Mouse (Mus musculus): ENCODE measurements at regions not wholly inside any gene's neighbourhood (a gene's known extent, or its start where the extent isn't known, plus 50 kb on each side); places are given as distances from the start of the nearest gene placed in this dataset.

- no peak for DNase-seq (ENCODE audit: low spot score)
These were observed 639.4 kb upstream of the Adam5 start for GRCm38 (mm10) chr8:25463532-25463931.

GRCm38 (mm10) chr8:25462492-25462891, 638.3 kb upstream of the Adam5 start:
- DNase-seq (ENCODE audit: low spot score), result no peak

- no peak for DNase-seq (ENCODE audit: low spot score)
These were observed 631.5 kb upstream of the Adam5 start for GRCm38 (mm10) chr8:25455644-25456043.

- no peak for DNase-seq (ENCODE audit: low spot score)
These were observed 630.8 kb upstream of the Adam5 start for GRCm38 (mm10) chr8:25454972-25455371.

- DNase-seq (ENCODE audit: low spot score), result no peak
These were observed 629.7 kb upstream of the Adam5 start for GRCm38 (mm10) chr8:25453826-25454225.

GRCm38 (mm10) chr8:25450544-25450943, 626.4 kb upstream of the Adam5 start:
- DNase-seq (ENCODE audit: low spot score), result no peak

- DNase-seq (ENCODE audit: low spot score), result no peak
These were observed 625.4 kb upstream of the Adam5 start for GRCm38 (mm10) chr8:25449590-25449989.

GRCm38 (mm10) chr8:25447900-25448299, 623.7 kb upstream of the Adam5 start:
- DNase-seq (ENCODE audit: low spot score), result peak; percentile 7

- DNase-seq (ENCODE audit: low spot score), result no peak
These were observed 621.8 kb upstream of the Adam5 start for GRCm38 (mm10) chr8:25445968-25446367.

GRCm38 (mm10) chr8:25445054-25445453, 620.9 kb upstream of the Adam5 start:
- no peak for DNase-seq (ENCODE audit: low spot score)

GRCm38 (mm10) chr8:25443552-25443951, 619.4 kb upstream of the Adam5 start:
- DNase-seq (ENCODE audit: low spot score), result no peak

- DNase-seq (ENCODE audit: low spot score), result no peak
These were observed 616.9 kb upstream of the Adam5 start for GRCm38 (mm10) chr8:25441057-25441441.

GRCm38 (mm10) chr8:25440391-25441056, 616.4 kb upstream of the Adam5 start:
- no peak for DNase-seq (ENCODE audit: low spot score)

GRCm38 (mm10) chr8:25439971-25440370, 615.8 kb upstream of the Adam5 start:
- no peak for DNase-seq (ENCODE audit: low spot score)

GRCm38 (mm10) chr8:25438021-25438620, 614.0 kb upstream of the Adam5 start:
- no peak for DNase-seq (ENCODE audit: low spot score)

- no peak for DNase-seq (ENCODE audit: low spot score)
These were observed 613.0 kb upstream of the Adam5 start for GRCm38 (mm10) chr8:25437178-25437577.

GRCm38 (mm10) chr8:25430552-25430951, 606.4 kb upstream of the Adam5 start:
- no peak for DNase-seq (ENCODE audit: low spot score)

GRCm38 (mm10) chr8:25429846-25430482, 605.8 kb upstream of the Adam5 start:
- no peak for DNase-seq (ENCODE audit: low spot score)

- no peak for DNase-seq (ENCODE audit: low spot score)
These were observed 604.6 kb upstream of the Adam5 start for GRCm38 (mm10) chr8:25428761-25429160.

- no peak for DNase-seq (ENCODE audit: low spot score)
These were observed 602.0 kb upstream of the Adam5 start for GRCm38 (mm10) chr8:25426207-25426606.

- no peak for DNase-seq (ENCODE audit: low spot score)
These were observed 597.3 kb upstream of the Adam5 start for GRCm38 (mm10) chr8:25421478-25421877.

- no peak for DNase-seq (ENCODE audit: low spot score)
These were observed 586.4 kb upstream of the Adam5 start for GRCm38 (mm10) chr8:25410536-25410935.

GRCm38 (mm10) chr8:25407862-25408261, 583.7 kb upstream of the Adam5 start:
- no peak for DNase-seq (ENCODE audit: low spot score)

GRCm38 (mm10) chr8:25392766-25393166, 568.6 kb upstream of the Adam5 start:
- no peak for DNase-seq (ENCODE audit: low spot score)

Data from T-cell, adult 2 months (primary cell).